In the genomic region with DNA sequence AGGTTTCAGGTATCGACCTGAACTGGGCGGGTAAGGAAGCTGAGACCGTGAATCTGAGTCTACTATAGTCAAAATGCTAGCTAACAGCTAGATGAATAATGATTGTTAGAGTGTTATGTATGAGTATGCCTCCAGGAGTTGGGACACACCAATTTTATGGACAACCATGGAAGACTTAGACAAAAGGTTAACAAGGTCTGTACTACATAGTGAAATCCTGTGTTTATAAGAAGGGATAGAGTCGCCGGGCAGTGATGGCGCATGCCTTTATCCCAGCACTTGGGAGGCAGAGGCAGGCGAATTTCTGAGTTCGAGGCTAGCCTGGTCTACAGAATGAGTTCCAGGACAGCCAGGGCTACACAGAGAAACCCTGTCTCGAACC, we compare ENCODE assay signal across 8 mouse cellular contexts. TPM values are rescaled to one million over a fixed set of nuclear protein-coding genes. Genes with fewer than 3 reads are reported as not detected.
DNase-seq lines count a peak whose midpoint lies in the region; ATAC-seq and TF ChIP-seq lines count a peak whose summit lies in the region.
"Not testable (repeated sequence)": the region's sequence is repeated elsewhere in the genome, so short reads cannot be mapped to it uniquely, and the experiment has no call there.

No protein-coding gene starts in this region.

- peak overlapping the region; percentile 56 for H3K4me2 ChIP-seq in embryonic facial prominence, embryonic 15.5 days (replicated peaks)
- H3K4me2 ChIP-seq in hindbrain, embryonic 14.5 days (replicated peaks), result peak overlapping the region; percentile 75
- peak overlapping the region; percentile 78 for H3K4me2 ChIP-seq in liver, embryonic 15.5 days
- H3K4me2 ChIP-seq in midbrain, embryonic 14.5 days (ENCODE audit: low read length), result peak overlapping the region; percentile 73
- H3K4me2 ChIP-seq in stomach, embryonic 15.5 days, result peak overlapping the region; percentile 69

- TF ChIP-seq EP300 in ES-Bruce4 (IDR thresholded peaks at IDR 0.05; ENCODE audit: insufficient read depth, low read depth, low read length); heart, adult 2 months (IDR thresholded peaks at IDR 0.05; ENCODE audit: insufficient read depth, low read depth, low read length): not testable (repeated sequence)

- intact Hi-C loops in heart, adult 2 months (cut with DNase I), result loop anchor here (2.0 to 10.0 kb wide), 2 partner anchors 56 to 226 kb away; partner anchors contain the start of gene Yars2

- peak overlapping the region; percentile 28; the same call in 1 of the 2 replicates for H3K27ac ChIP-seq in ES-Bruce4 (ENCODE audit: insufficient read depth, low read length)
- not testable (repeated sequence) for H3K27ac ChIP-seq in embryonic facial prominence, embryonic 15.5 days (replicated peaks); hindbrain, embryonic 14.5 days; liver, embryonic 15.5 days (replicated peaks); stomach, embryonic 15.5 days
- peak overlapping the region; percentile 95 for H3K27ac ChIP-seq in heart, adult 2 months
- peak overlapping the region; percentile 90 for H3K27ac ChIP-seq in midbrain, embryonic 14.5 days (replicated peaks; ENCODE audit: low read depth, low read length)

- not testable (repeated sequence) for DNase-seq in heart, adult 2 months; hindbrain, embryonic 14.5 days (ENCODE audit: low spot score); midbrain, embryonic 14.5 days
- DNase-seq in layer of hippocampus, adult 9-11 months, result peak; percentile 5

- not testable (repeated sequence) for H3K4me1 ChIP-seq in ES-Bruce4 (ENCODE audit: control insufficient read depth, insufficient read depth, low read length); embryonic facial prominence, embryonic 15.5 days; heart, adult 2 months (ENCODE audit: control insufficient read depth, insufficient read depth, low read length); stomach, embryonic 15.5 days
- peaks cover 17% of the 10 kb centered on the region for H3K4me1 ChIP-seq in hindbrain, embryonic 14.5 days (replicated peaks; ENCODE audit: control insufficient read depth, insufficient read depth, low read length)
- H3K4me1 ChIP-seq in liver, embryonic 15.5 days (replicated peaks), result peaks cover 21% of the 10 kb centered on the region
- peaks cover 14% of the 10 kb centered on the region for H3K4me1 ChIP-seq in midbrain, embryonic 14.5 days (ENCODE audit: control insufficient read depth, insufficient read depth, low read length)

- not testable (repeated sequence) for H3K36me3 ChIP-seq in ES-Bruce4 (ENCODE audit: control insufficient read depth, insufficient read depth, low read length, poor library complexity, severe bottlenecking); embryonic facial prominence, embryonic 15.5 days; heart, adult 2 months (ENCODE audit: control insufficient read depth, insufficient read depth, low read length); hindbrain, embryonic 14.5 days (replicated peaks; ENCODE audit: control insufficient read depth, insufficient read depth); liver, embryonic 15.5 days (replicated peaks); midbrain, embryonic 14.5 days (ENCODE audit: control insufficient read depth, insufficient read depth, low read length); stomach, embryonic 15.5 days

- H3K79me2 ChIP-seq in heart, adult 2 months (replicated peaks; ENCODE audit: control insufficient read depth, insufficient read depth, low read length), result not testable (repeated sequence)

- H3K27me3 ChIP-seq in ES-Bruce4 (ENCODE audit: control insufficient read depth, insufficient read depth, low read length, poor library complexity, severe bottlenecking); embryonic facial prominence, embryonic 15.5 days; heart, adult 2 months (ENCODE audit: control insufficient read depth, insufficient read depth, low read length); hindbrain, embryonic 14.5 days (ENCODE audit: control insufficient read depth, insufficient read depth, low read length); liver, embryonic 15.5 days; midbrain, embryonic 14.5 days (ENCODE audit: control insufficient read depth, insufficient read depth, low read length); stomach, embryonic 15.5 days (replicated peaks): not testable (repeated sequence)

- H3K9ac ChIP-seq in ES-Bruce4 (ENCODE audit: low read depth, poor library complexity, severe bottlenecking), result peak overlapping the region; percentile 70; the same call in 1 of the 2 replicates
- H3K9ac ChIP-seq in embryonic facial prominence, embryonic 15.5 days; heart, adult 2 months (ENCODE audit: low read depth, low read length); hindbrain, embryonic 14.5 days; liver, embryonic 15.5 days; stomach, embryonic 15.5 days: not testable (repeated sequence)
- peak overlapping the region; percentile 93; the same call in 1 of the 2 replicates for H3K9ac ChIP-seq in midbrain, embryonic 14.5 days (replicated peaks; ENCODE audit: low read length)

- ATAC-seq in embryonic facial prominence, embryonic 15.5 days (ENCODE audit: insufficient number of reproducible peaks, low FRiP score, low TSS enrichment, low read depth), result peak; percentile 12; the same call in 1 of the 2 replicates
- ATAC-seq in hindbrain, embryonic 14.5 days (ENCODE audit: low FRiP score); liver, embryonic 15.5 days (ENCODE audit: insufficient read depth); midbrain, embryonic 14.5 days (ENCODE audit: low FRiP score, low TSS enrichment); stomach, embryonic 15.5 days (ENCODE audit: insufficient read depth, low FRiP score, low read depth): not testable (repeated sequence)

- peak overlapping the region; percentile 46 for H3K4me3 ChIP-seq in ES-Bruce4 (ENCODE audit: low read depth, low read length)
- peak overlapping the region; percentile 84 for H3K4me3 ChIP-seq in embryonic facial prominence, embryonic 15.5 days (replicated peaks)
- H3K4me3 ChIP-seq in heart, adult 2 months, result peak overlapping the region; percentile 96
- H3K4me3 ChIP-seq in hindbrain, embryonic 14.5 days (replicated peaks; ENCODE audit: low read length), result peak overlapping the region; percentile 92
- H3K4me3 ChIP-seq in liver, embryonic 15.5 days (replicated peaks), result peak overlapping the region; percentile 93
- H3K4me3 ChIP-seq in midbrain, embryonic 14.5 days (replicated peaks; ENCODE audit: low read depth, low read length), result peak overlapping the region; percentile 98
- peak overlapping the region; percentile 95 for H3K4me3 ChIP-seq in stomach, embryonic 15.5 days (replicated peaks)

- not testable (repeated sequence) for TF ChIP-seq POLR2A in ES-Bruce4 (IDR thresholded peaks at IDR 0.05; ENCODE audit: insufficient read depth, low read length); heart, adult 2 months (IDR thresholded peaks at IDR 0.05; ENCODE audit: insufficient read depth, low read depth, low read length)

- WGBS in embryonic facial prominence, embryonic 15.5 days, result 53% methylated on average over 9 of the region's 9 CpGs
- WGBS in heart, adult 2 months, result 52% methylated on average over 9 of the region's 9 CpGs
- WGBS in hindbrain, embryonic 14.5 days, result 54% methylated on average over 9 of the region's 9 CpGs
- WGBS in liver, embryonic 15.5 days (ENCODE audit: insufficient replicate concordance), result 42% methylated on average over 9 of the region's 9 CpGs
- WGBS in midbrain, embryonic 14.5 days, result 56% methylated on average over 9 of the region's 9 CpGs
- WGBS in stomach, embryonic 15.5 days, result 54% methylated on average over 9 of the region's 9 CpGs

- not testable (repeated sequence) for H3K9me3 ChIP-seq in ES-Bruce4 (replicated peaks; ENCODE audit: control insufficient read depth, insufficient read depth, low read length, poor library complexity, severe bottlenecking); embryonic facial prominence, embryonic 15.5 days (replicated peaks); hindbrain, embryonic 14.5 days (ENCODE audit: control insufficient read depth, low read length); liver, embryonic 15.5 days (replicated peaks); midbrain, embryonic 14.5 days (ENCODE audit: control insufficient read depth, low read length); stomach, embryonic 15.5 days

- not testable (repeated sequence) for TF ChIP-seq CTCF in ES-Bruce4 (IDR thresholded peaks at IDR 0.05; ENCODE audit: low read depth, low read length); heart, adult 2 months (IDR thresholded peaks at IDR 0.05)

RNA-seq across cellular contexts. Expression of gene Dnm1l, which starts 0.3 kb away (rescaled TPM):
- polyA plus RNA-seq in ES-Bruce4 (2011; ENCODE audit: insufficient read depth, insufficient read length, low read depth, missing spikeins), result 210 and 221 TPM in 2 replicates
- polyA plus RNA-seq in embryonic facial prominence, embryonic 15.5 days (2015; fragmentation: Nextera tagmentation; extraction: Ambion mirVana), result 53.5 and 56.1 TPM in 2 replicates
- total RNA-seq in heart, adult 2 months (2021), result 10 to 100 TPM; 95.1 to 99.0 TPM
- polyA plus RNA-seq in heart, adult 2 months (2012; rRNA removed), result 17.5 and 41.0 TPM in 2 replicates
- polyA plus RNA-seq in hindbrain, embryonic 14.5 days (2014; fragmentation: Nextera tagmentation; extraction: Ambion mirVana), result 98.2 and 113 TPM in 2 replicates
- polyA plus RNA-seq in liver, embryonic 15.5 days (2015; fragmentation: Nextera tagmentation; extraction: Ambion mirVana), result 19.8 and 21.6 TPM in 2 replicates
- polyA plus RNA-seq in midbrain, embryonic 14.5 days (2014; fragmentation: Nextera tagmentation; extraction: Ambion mirVana), result 96.2 and 102 TPM in 2 replicates
- polyA plus RNA-seq in stomach, embryonic 15.5 days (2015; fragmentation: Nextera tagmentation; extraction: Ambion mirVana), result 58.3 and 59.7 TPM in 2 replicates

RNA-seq across cellular contexts. Expression of gene Yars2, which starts 56.3 kb away (rescaled TPM):
- 31.8 and 36.6 TPM in 2 replicates for polyA plus RNA-seq in ES-Bruce4 (2011; ENCODE audit: insufficient read depth, insufficient read length, low read depth, missing spikeins)
- polyA plus RNA-seq in embryonic facial prominence, embryonic 15.5 days (2015; fragmentation: Nextera tagmentation; extraction: Ambion mirVana), result 31.0 and 33.0 TPM in 2 replicates
- 10 to 100 TPM; 30.1 to 37.3 TPM for total RNA-seq in heart, adult 2 months (2021)
- 18.6 and 23.7 TPM in 2 replicates for polyA plus RNA-seq in heart, adult 2 months (2012; rRNA removed)
- 31.1 and 31.3 TPM in 2 replicates for polyA plus RNA-seq in hindbrain, embryonic 14.5 days (2014; fragmentation: Nextera tagmentation; extraction: Ambion mirVana)
- polyA plus RNA-seq in liver, embryonic 15.5 days (2015; fragmentation: Nextera tagmentation; extraction: Ambion mirVana), result 23.3 and 24.4 TPM in 2 replicates
- 25.1 and 26.5 TPM in 2 replicates for polyA plus RNA-seq in midbrain, embryonic 14.5 days (2014; fragmentation: Nextera tagmentation; extraction: Ambion mirVana)
- 42.0 and 46.6 TPM in 2 replicates for polyA plus RNA-seq in stomach, embryonic 15.5 days (2015; fragmentation: Nextera tagmentation; extraction: Ambion mirVana)

Comparison
In these comparisons a context has a peak if more than half of its experiments do, and no peak if none do; other contexts are left out.
1. H3K4me3 ChIP-seq: peak in every context shown above with its lines; median percentile 98 in midbrain, embryonic 14.5 days; 96 in heart, adult 2 months; 95 in stomach, embryonic 15.5 days; 93 in liver, embryonic 15.5 days; 92 in hindbrain, embryonic 14.5 days; 84 in embryonic facial prominence, embryonic 15.5 days; 46 in ES-Bruce4.